Mouse (Mus musculus): ENCODE data around the gene Brd2.

Brd2 gene

GRCm38 (mm10) chr17:34133289-34133688 is 10.9 kb upstream of the Brd2 start:
- in situ Hi-C loops (cut with MseI, MboI) = loop anchor here (5.0 kb wide), 1 partner anchor 34 kb away; no protein-coding TSS in a partner anchor

GRCm38 (mm10) chr17:34131911-34132310 is 9.5 kb upstream of the Brd2 start:
- in situ Hi-C loops (cut with MseI, MboI) = loop anchor here (5.0 kb wide), 1 partner anchor 35 kb away; no protein-coding TSS in a partner anchor

- in situ Hi-C loops (cut with MseI, MboI) = loop anchor here (5.0 kb wide), 1 partner anchor 37 kb away; no protein-coding TSS in a partner anchor
These were observed 7.9 kb upstream of the Brd2 start for GRCm38 (mm10) chr17:34130073-34130947.

- in situ Hi-C loops (cut with MseI, MboI) = no loop called here
These were observed 6.7 kb upstream of the Brd2 start for GRCm38 (mm10) chr17:34128944-34129791.

GRCm38 (mm10) chr17:34128264-34128937 is 6.0 kb upstream of the Brd2 start:
- in situ Hi-C loops (cut with MseI, MboI) = no loop called here

- in situ Hi-C loops (cut with MseI, MboI) = no loop called here
These were observed 5.0 kb upstream of the Brd2 start for GRCm38 (mm10) chr17:34127475-34127874.

- in situ Hi-C loops (cut with MseI, MboI) = no loop called here
These were observed 4.5 kb upstream of the Brd2 start for GRCm38 (mm10) chr17:34126826-34127420.

GRCm38 (mm10) chr17:34124649-34125048 is 2.2 kb upstream of the Brd2 start:
- in situ Hi-C loops (cut with MseI, MboI) = no loop called here

- in situ Hi-C loops (cut with MseI, MboI) = no loop called here
These were observed 1.1 kb upstream of the Brd2 start for GRCm38 (mm10) chr17:34123518-34123917.

GRCm38 (mm10) chr17:34123111-34123510 is 677 bp upstream of the Brd2 start:
- in situ Hi-C loops (cut with MseI, MboI) = no loop called here

- in situ Hi-C loops (cut with MseI, MboI) = no loop called here
These were observed 601 bp downstream of the Brd2 start for GRCm38 (mm10) chr17:34121879-34122187.

GRCm38 (mm10) chr17:34121172-34121878 is 1.1 kb downstream of the Brd2 start:
- in situ Hi-C loops (cut with MseI, MboI) = no loop called here

- in situ Hi-C loops (cut with MseI, MboI) = no loop called here
These were observed 1.6 kb downstream of the Brd2 start for GRCm38 (mm10) chr17:34120814-34121171.

- in situ Hi-C loops (cut with MseI, MboI) = no loop called here
These were observed 2.2 kb downstream of the Brd2 start for GRCm38 (mm10) chr17:34120180-34120723.

- in situ Hi-C loops (cut with MseI, MboI) = no loop called here
These were observed 2.9 kb downstream of the Brd2 start, which contains the start of gene H2-DMa for GRCm38 (mm10) chr17:34119249-34120179. TSS of gene H2-DMa (plus strand) at chr17:34119541.

- in situ Hi-C loops (cut with MseI, MboI) = no loop called here
These were observed 3.6 kb downstream of the Brd2 start for GRCm38 (mm10) chr17:34118873-34119248.

- in situ Hi-C loops (cut with MseI, MboI) = no loop called here
These were observed 4.1 kb downstream of the Brd2 start for GRCm38 (mm10) chr17:34118113-34118872.

GRCm38 (mm10) chr17:34117421-34118112 is 4.9 kb downstream of the Brd2 start:
- in situ Hi-C loops (cut with MseI, MboI) = no loop called here
